25 mouse cellular contexts compared by ENCODE assay signal in genomic region chr19:26778199-26778598, GRCm38 (mm10).
"Had no signal": no experiment of that assay in that cellular context is flagged by ENCODE, and none has a peak within 500 bp of the region (broad histone marks: within the 10 kb centered on the region; RNA-seq: fewer than 3 reads in every experiment).

No protein-coding gene starts in this region.

- DNase-seq: forebrain, postnatal 0 days; gastrocnemius, postnatal 14 days; gastrocnemius, postnatal 36 days; heart, adult 11 months; heart, adult 2 months; heart, postnatal 14 days; heart, postnatal 36 days; kidney, adult 18-20 months; kidney, adult 8-10 months; kidney, postnatal 10 days; kidney, postnatal 25 days; kidney, postnatal 4 days had no signal

- H3K9me3 ChIP-seq: forebrain, embryonic 15.5 days; heart, embryonic 13.5 days; heart, embryonic 15.5 days; hindbrain, embryonic 13.5 days; hindbrain, embryonic 15.5 days; limb, embryonic 10.5 days; limb, embryonic 12.5 days; liver, embryonic 12.5 days had no signal

- H3K4me3 ChIP-seq: forebrain, embryonic 15.5 days; heart, adult 2 months; heart, embryonic 13.5 days; heart, embryonic 15.5 days; hindbrain, embryonic 13.5 days; hindbrain, embryonic 15.5 days; layer of hippocampus, adult 2 months; left cerebral cortex, adult 2 months; limb, embryonic 10.5 days; limb, embryonic 12.5 days; liver, embryonic 12.5 days had no signal

- H3K4me1 ChIP-seq: forebrain, embryonic 15.5 days; hindbrain, embryonic 13.5 days; hindbrain, embryonic 15.5 days; limb, embryonic 12.5 days; liver, embryonic 12.5 days had no signal

- H3K27ac ChIP-seq: forebrain, embryonic 15.5 days; heart, adult 2 months; heart, embryonic 13.5 days; heart, embryonic 15.5 days; hindbrain, embryonic 13.5 days; hindbrain, embryonic 15.5 days; hindbrain, postnatal 0 days; layer of hippocampus, adult 2 months; left cerebral cortex, adult 2 months; limb, embryonic 10.5 days; limb, embryonic 12.5 days; liver, embryonic 12.5 days; liver, embryonic 14.5 days had no signal

- H3K27me3 ChIP-seq: forebrain, embryonic 15.5 days; heart, embryonic 13.5 days; heart, embryonic 15.5 days; hindbrain, embryonic 13.5 days; hindbrain, embryonic 15.5 days; limb, embryonic 12.5 days; liver, embryonic 12.5 days had no signal

- ATAC-seq: forebrain, embryonic 15.5 days; forebrain, postnatal 0 days; hindbrain, postnatal 0 days; liver, embryonic 12.5 days had no signal

- H3K4me2 ChIP-seq: forebrain, embryonic 15.5 days; heart, embryonic 11.5 days; heart, embryonic 13.5 days; heart, embryonic 15.5 days; hindbrain, embryonic 13.5 days; hindbrain, embryonic 15.5 days; limb, embryonic 12.5 days; liver, embryonic 12.5 days had no signal

- H3K9ac ChIP-seq: forebrain, embryonic 15.5 days; forebrain, postnatal 0 days; heart, embryonic 13.5 days; heart, embryonic 15.5 days; hindbrain, embryonic 13.5 days; hindbrain, embryonic 15.5 days; limb, embryonic 12.5 days; liver, embryonic 12.5 days; liver, embryonic 14.5 days had no signal
